Mouse (Mus musculus): ENCODE measurements around the gene Ahcyl2. TPM values are rescaled to one million over a fixed set of nuclear protein-coding genes. Genes with fewer than 3 reads are reported as not detected.
A peak's percentile ranks its signal among the peaks of the same experiment; 100 is the strongest.

Ahcyl2 gene
- total RNA-seq, 2 experiments from 2014 or later = 237 to 264 TPM

DNA sequence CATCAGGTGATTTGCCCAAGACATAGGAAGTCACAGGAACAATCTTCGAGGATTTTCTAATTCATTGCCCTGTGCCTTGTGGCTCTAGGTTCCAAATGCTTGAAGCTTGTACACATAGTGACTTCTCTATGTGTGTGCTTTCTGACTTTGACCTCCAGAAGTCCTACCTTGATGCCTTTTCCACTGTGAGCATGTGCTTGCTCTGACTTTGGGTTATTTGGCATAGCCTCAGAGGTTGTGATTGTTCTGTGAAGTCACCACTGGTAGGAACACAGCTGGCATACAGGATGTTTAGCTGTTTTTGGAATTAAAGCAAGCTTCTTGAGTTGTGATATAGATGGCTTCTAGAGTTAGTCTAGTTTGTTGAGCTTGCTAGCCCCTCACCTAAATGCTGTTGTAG, 82.3 kb downstream of the Ahcyl2 start:
- no peak for TF ChIP-seq CTCF (conservative IDR thresholded peaks at IDR 0.05)
- Histone ChIP-seq H3K27ac (no peak overlapping the region), H3K4me3 (no peak overlapping the region)
- DNase-seq (ENCODE audit: low spot score in 2 of 2) = no peak

DNA sequence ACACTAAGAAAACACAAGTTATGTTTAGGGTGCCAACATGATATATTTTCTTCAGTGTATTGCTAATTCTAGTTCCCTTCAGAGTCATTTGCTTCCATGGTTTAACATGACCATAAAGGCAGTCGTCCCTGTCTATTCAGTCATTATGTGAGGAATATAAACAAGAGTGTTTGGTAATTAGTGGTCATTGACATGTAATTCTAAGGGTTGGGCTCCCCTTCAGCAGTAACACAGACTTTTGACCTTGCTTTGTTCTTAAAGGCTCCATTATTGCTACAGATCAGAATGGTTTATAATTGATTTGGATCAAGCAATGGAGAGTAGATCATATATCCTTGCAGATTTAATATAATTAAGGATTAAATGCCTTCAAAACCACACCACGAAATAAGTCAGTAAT, 82.9 kb downstream of the Ahcyl2 start:
- DNase-seq (ENCODE audit: low spot score in 2 of 2) = no peak
- Histone ChIP-seq H3K27ac (no peak overlapping the region), H3K4me3 (no peak overlapping the region)
- no peak for TF ChIP-seq CTCF (conservative IDR thresholded peaks at IDR 0.05)

DNA sequence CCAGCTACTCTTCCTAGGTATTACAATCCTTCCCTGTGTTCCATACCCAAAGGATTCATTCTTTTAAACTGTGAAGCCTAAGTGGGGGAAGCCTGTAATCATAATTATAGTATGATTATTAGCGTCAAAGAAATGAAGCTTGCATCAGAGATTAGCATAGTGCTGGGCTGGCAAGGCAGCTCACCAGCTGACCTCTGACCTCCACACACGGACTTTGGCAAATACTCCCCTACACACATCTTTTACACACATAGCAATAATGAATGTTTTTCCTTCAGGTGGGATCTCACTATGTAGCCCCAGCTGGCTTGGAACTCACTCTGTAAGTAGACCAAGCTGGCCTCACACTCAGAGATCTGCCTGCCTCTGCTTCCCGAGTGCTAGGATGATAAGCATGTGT, 84.1 kb downstream of the Ahcyl2 start:
- H3K4me3 ChIP-seq = no peak overlapping the region
- TF ChIP-seq CTCF (conservative IDR thresholded peaks at IDR 0.05) = no peak
- H3K27ac ChIP-seq = no peak overlapping the region
- DNase-seq (ENCODE audit: low spot score in 2 of 2) = no peak

DNA sequence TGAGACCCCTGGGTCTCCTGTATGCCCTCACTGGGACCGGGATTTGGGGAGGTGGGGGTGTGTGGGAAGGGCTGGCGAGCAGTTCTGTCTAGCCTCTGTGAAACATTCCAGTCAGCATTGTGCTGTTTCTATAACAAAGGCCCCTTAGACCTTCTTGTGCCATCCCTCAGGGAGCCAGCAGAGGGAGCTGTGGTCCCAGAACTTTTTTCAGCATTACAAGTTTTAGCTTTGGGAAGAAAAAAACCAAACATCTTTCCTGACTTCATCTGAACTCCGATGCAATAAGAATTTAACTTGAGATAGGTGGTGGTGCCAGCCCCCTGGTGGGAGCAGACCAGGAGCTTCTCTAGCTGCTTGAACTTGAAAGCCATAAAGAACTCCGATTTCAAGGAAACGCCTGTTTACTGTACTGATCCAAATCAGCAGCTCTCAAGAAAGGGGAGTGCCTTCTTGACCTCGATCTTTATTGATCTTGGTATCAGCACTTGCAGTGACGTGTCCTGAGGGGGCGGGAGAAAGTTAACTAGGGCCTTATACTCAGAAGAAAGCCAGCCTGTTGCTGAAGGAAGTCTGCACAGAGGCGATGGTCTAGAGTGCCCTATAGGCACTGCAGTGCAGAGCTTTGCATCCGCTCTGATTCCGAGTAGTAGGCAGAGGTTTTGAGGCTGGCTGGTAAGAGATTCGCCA, 85.5 kb downstream of the Ahcyl2 start:
- DNase-seq (ENCODE audit: low spot score in 2 of 2) = peak; percentile 70 to 79
- TF ChIP-seq CTCF (conservative IDR thresholded peaks at IDR 0.05) = peak; percentile 97; the same call in 1 of the 2 replicates
- peak overlapping the region; percentile 34; the same call in 1 of the 2 replicates for H3K27ac ChIP-seq

DNA sequence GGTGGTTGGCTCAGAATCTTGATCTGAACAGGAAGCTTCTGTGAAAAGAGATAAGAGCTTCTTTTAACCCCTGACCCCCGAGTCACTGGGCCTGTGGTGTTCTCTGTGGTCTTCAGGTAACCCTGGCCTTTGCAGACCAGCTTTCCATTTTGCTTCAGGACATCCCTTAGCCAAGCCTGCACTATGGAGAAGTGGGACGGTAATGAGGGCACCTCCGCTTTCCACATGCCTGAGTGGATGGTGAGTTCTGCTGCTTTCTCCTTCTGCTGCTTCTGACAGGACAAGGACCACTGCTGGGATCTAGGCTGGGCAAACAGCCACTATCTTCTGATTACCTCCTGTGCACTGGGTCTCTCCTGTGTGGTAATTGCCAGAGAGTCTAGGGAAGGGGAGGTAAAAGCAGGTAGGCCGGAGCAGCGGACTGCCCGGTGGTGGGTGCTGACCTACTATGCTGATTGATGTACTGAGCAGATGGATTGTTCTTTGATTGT, 86.1 kb downstream of the Ahcyl2 start:
- H3K4me3 ChIP-seq = no peak overlapping the region
- TF ChIP-seq CTCF (conservative IDR thresholded peaks at IDR 0.05) = no peak
- DNase-seq (ENCODE audit: low spot score in 2 of 2) = no peak
- 0 out of 2 replicates have a peak overlapping the region, but pooled peaks have one; percentile 34 for H3K27ac ChIP-seq

More for the DNA sequence above, 85.5 kb downstream of the Ahcyl2 start:
- H3K4me3 ChIP-seq = no peak overlapping the region; the same call in 1 of the 2 replicates

GRCm38 (mm10) chr6:29858619-29859018, 90.8 kb downstream of the Ahcyl2 start:
- H3K27ac ChIP-seq = no peak overlapping the region
- DNase-seq (ENCODE audit: low spot score in 2 of 2) = no peak
- no peak overlapping the region for H3K4me3 ChIP-seq
- no peak for TF ChIP-seq CTCF (conservative IDR thresholded peaks at IDR 0.05)

- DNase-seq (ENCODE audit: low spot score in 2 of 2) = no peak
- Histone ChIP-seq H3K27ac (no peak overlapping the region), H3K4me3 (no peak overlapping the region)
- TF ChIP-seq CTCF (conservative IDR thresholded peaks at IDR 0.05) = no peak
These were observed 91.5 kb downstream of the Ahcyl2 start for GRCm38 (mm10) chr6:29859344-29859743.

- H3K4me3 ChIP-seq = no peak overlapping the region
- TF ChIP-seq CTCF (conservative IDR thresholded peaks at IDR 0.05) = peak; percentile 79
- H3K27ac ChIP-seq = no peak overlapping the region
- no peak for DNase-seq (ENCODE audit: low spot score in 2 of 2)
These were observed 92.4 kb downstream of the Ahcyl2 start for GRCm38 (mm10) chr6:29860238-29860637.

GRCm38 (mm10) chr6:29864926-29865325, 97.1 kb downstream of the Ahcyl2 start:
- Histone ChIP-seq H3K27ac (no peak overlapping the region), H3K4me3 (no peak overlapping the region)
- TF ChIP-seq CTCF (conservative IDR thresholded peaks at IDR 0.05) = no peak
- no peak for DNase-seq (ENCODE audit: low spot score in 2 of 2)

DNA sequence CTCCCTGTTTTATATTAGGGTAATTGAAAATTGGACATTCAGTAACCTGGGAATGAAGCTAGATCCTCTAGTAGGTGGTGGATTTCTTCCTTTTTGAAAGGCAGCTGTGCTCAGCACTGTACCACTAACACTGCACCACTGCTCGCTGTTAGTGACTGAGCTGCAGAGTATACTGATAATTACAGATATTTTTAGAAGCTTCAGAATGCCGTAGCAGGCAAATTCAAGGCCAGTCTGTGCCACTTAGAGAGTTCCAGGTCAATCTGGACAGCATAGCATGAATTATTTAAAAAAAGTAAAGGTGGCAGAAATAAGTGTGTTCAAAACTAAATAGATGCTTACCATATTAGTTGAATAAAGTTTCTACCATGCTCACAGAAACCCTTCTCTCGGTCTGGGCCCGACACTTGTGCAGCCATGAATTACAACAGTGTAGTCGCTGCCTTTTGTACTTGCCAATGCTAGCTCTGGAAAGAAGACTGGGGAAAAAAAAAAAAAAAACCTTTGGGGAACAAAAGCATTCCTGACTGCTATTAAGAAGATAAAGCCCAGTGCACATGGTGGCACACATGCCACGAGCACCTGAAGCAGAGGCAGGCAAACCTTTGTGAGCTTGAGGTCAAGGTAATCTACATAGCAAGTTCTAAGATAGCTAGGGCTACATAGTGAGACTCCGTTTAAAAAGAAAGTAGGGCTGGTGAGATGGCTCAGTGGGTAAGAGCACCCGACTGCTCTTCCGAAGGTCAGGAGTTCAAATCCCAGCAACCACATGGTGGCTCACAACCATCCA, 99.3 kb downstream of the Ahcyl2 start:
- DNase-seq (ENCODE audit: low spot score in 2 of 2) = no peak
- Histone ChIP-seq H3K27ac (no peak overlapping the region), H3K4me3 (no peak overlapping the region)
- TF ChIP-seq CTCF (conservative IDR thresholded peaks at IDR 0.05) = 0 out of 2 replicates have a peak, but pooled peaks have one; percentile 12

DNA sequence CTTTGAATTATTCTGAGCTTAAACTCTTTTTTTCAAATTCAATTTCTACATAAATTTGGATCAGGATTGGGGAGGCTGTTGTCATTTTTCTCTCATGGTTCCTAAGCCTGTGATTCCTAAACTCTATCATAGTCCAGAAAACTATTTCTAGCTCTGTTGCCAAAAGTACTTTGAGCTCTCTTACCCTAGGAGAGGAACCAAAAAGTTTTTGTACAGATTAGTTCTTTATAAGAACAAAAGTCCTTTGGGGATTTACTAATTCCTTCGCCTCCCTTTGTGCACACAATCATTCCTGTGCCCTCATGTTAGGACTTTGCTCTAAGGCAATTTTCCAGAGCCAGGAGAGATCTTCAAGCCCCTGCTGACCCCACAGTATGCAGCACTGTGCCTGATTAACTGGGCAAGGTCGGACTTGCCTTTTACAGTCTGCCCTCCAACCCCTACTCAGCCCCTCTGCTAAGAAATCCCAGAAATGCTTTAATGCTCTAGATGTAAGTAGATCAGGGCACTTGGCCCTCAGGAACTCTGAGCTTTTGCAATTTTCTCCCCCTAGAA, 100.6 kb downstream of the Ahcyl2 start:
- no peak overlapping the region for H3K4me3 ChIP-seq
- H3K27ac ChIP-seq = no peak overlapping the region
- TF ChIP-seq CTCF (conservative IDR thresholded peaks at IDR 0.05) = no peak
- DNase-seq (ENCODE audit: low spot score in 2 of 2) = no peak

DNA sequence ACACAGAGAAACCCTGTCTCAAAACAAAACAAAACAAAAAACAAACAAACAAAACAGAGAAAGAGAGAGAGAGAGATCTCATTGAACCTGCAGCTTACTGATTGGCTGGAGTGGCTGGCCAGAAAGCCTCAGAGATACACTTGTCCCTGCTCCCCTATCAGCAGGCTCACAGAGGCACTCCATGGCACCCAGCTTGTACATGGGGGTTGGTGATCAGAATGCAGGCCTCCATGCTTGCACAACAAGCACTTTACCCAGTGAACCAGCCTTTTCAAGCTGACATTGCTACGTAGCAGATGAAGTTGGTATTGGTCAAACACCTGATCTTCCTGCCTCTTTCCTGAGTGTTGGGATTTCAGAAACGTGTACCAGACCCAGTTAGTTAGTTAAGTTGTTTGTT, 105.8 kb downstream of the Ahcyl2 start:
- no peak for TF ChIP-seq CTCF (conservative IDR thresholded peaks at IDR 0.05)
- no peak for DNase-seq (ENCODE audit: low spot score in 2 of 2)
- no peak overlapping the region for H3K27ac ChIP-seq
- no peak overlapping the region for H3K4me3 ChIP-seq

DNA sequence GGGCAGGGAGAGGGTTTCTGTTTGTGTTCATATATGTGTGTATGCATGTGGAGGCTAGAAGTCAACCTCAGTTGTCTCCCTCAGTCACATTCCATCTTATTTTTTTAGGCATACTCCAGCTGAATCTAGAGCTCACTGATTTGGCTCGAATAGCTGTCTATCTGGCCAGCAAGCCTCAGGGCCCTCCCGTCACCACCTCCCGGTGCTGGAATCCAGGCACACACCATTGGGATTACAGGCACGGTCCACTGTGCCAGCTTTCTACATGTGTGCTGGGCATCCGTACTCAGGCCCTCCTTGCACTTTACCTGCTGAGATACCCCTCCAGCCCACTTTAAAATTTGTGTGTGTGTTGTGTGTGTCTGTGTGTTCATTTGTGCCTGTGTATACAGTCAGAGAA, 107.8 kb downstream of the Ahcyl2 start:
- no peak for DNase-seq (ENCODE audit: low spot score in 2 of 2)
- no peak overlapping the region for H3K27ac ChIP-seq
- TF ChIP-seq CTCF (conservative IDR thresholded peaks at IDR 0.05) = no peak
- no peak overlapping the region for H3K4me3 ChIP-seq
